ENCODE assay signal across 11 mouse cellular contexts in genomic region chr10:39467317-39467716, GRCm38 (mm10).
DNase-seq lines count a peak whose midpoint lies in the region; ATAC-seq and TF ChIP-seq lines count a peak whose summit lies in the region.
"Had no signal": no experiment of that assay in that cellular context is flagged by ENCODE, and none has a peak within 500 bp of the region (broad histone marks: within the 10 kb centered on the region; RNA-seq: fewer than 3 reads in every experiment).

No protein-coding gene starts in this region.

- no peaks in the 10 kb centered on the region for H3K9me3 ChIP-seq in intestine, embryonic 14.5 days (ENCODE audit: control insufficient read depth, low read length)
- H3K9me3 ChIP-seq in intestine, postnatal 0 days (ENCODE audit: control insufficient read depth), result no peaks in the 10 kb centered on the region
- no peaks in the 10 kb centered on the region for H3K9me3 ChIP-seq in intestine, embryonic 16.5 days (ENCODE audit: control insufficient read depth, low read length)
- H3K9me3 ChIP-seq in lung, embryonic 16.5 days (ENCODE audit: control insufficient read depth, low read length), result no peaks in the 10 kb centered on the region
- no peaks in the 10 kb centered on the region for H3K9me3 ChIP-seq in midbrain, embryonic 14.5 days (ENCODE audit: control insufficient read depth, low read length)
- H3K9me3 ChIP-seq in forebrain, embryonic 13.5 days (replicated peaks), result no peaks in the 10 kb centered on the region
- H3K9me3 ChIP-seq: hindbrain, embryonic 12.5 days; liver, embryonic 13.5 days had no signal

- no peak for DNase-seq in intestine, embryonic 14.5 days (ENCODE audit: low spot score)
- peak; percentile 87 for DNase-seq in gastrocnemius, adult 2 months
- DNase-seq in layer of hippocampus, adult 9-11 months, result no peak
- DNase-seq in midbrain, embryonic 14.5 days, result no peak
- DNase-seq: cerebellum, adult 2 months; liver, embryonic 13.5 days had no signal

- intact Hi-C loops in gastrocnemius, adult 2 months (cut with DNase I), result no loop called here

- peaks cover 14% of the 10 kb centered on the region for H3K4me1 ChIP-seq in intestine, embryonic 14.5 days (replicated peaks; ENCODE audit: control insufficient read depth, insufficient read depth, low read length)
- H3K4me1 ChIP-seq in intestine, postnatal 0 days (replicated peaks; ENCODE audit: control insufficient read depth, insufficient read depth, low read length), result 0 out of 2 replicates have a peak, but pooled peaks cover 6% of the 10 kb centered on the region
- H3K4me1 ChIP-seq in intestine, embryonic 16.5 days (ENCODE audit: control insufficient read depth, insufficient read depth, low read length), result peaks cover 17% of the 10 kb centered on the region
- peaks cover 22% of the 10 kb centered on the region for H3K4me1 ChIP-seq in lung, embryonic 16.5 days (replicated peaks; ENCODE audit: control insufficient read depth, insufficient read depth, low read length)
- peaks cover 22% of the 10 kb centered on the region for H3K4me1 ChIP-seq in midbrain, embryonic 14.5 days (ENCODE audit: control insufficient read depth, insufficient read depth, low read length)
- peaks cover 46% of the 10 kb centered on the region for H3K4me1 ChIP-seq in forebrain, embryonic 13.5 days

- H3K9ac ChIP-seq in intestine, embryonic 14.5 days (ENCODE audit: low read length), result no peak overlapping the region
- H3K9ac ChIP-seq in intestine, postnatal 0 days (ENCODE audit: low read depth, low read length), result no peak overlapping the region
- H3K9ac ChIP-seq in intestine, embryonic 16.5 days (ENCODE audit: low read depth, low read length), result no peak overlapping the region
- no peak overlapping the region for H3K9ac ChIP-seq in lung, embryonic 16.5 days (ENCODE audit: low read length)
- no peak overlapping the region for H3K9ac ChIP-seq in midbrain, embryonic 14.5 days (replicated peaks; ENCODE audit: low read length)
- no peak overlapping the region for H3K9ac ChIP-seq in forebrain, embryonic 13.5 days
- H3K9ac ChIP-seq: hindbrain, embryonic 12.5 days; liver, embryonic 13.5 days had no signal

- H3K27ac ChIP-seq in intestine, embryonic 14.5 days (ENCODE audit: low read depth), result peak overlapping the region; percentile 38; the same call in 1 of the 2 replicates
- no peak overlapping the region for H3K27ac ChIP-seq in intestine, postnatal 0 days (ENCODE audit: low read depth, low read length)
- peak overlapping the region; percentile 48; the same call in 1 of the 2 replicates for H3K27ac ChIP-seq in gastrocnemius, adult 2 months
- H3K27ac ChIP-seq in intestine, embryonic 16.5 days (ENCODE audit: low read length), result peak overlapping the region; percentile 34
- H3K27ac ChIP-seq in lung, embryonic 16.5 days (ENCODE audit: low read length), result no peak overlapping the region; the same call in 1 of the 2 replicates
- H3K27ac ChIP-seq in midbrain, embryonic 14.5 days (replicated peaks; ENCODE audit: low read depth, low read length), result no peak overlapping the region
- H3K27ac ChIP-seq in forebrain, embryonic 13.5 days, result no peak overlapping the region
- H3K27ac ChIP-seq: hindbrain, embryonic 12.5 days; liver, embryonic 13.5 days had no signal

- TF ChIP-seq CTCF in intestine, postnatal 0 days (IDR thresholded peaks at IDR 0.05; ENCODE audit: low read depth), result no peak
- no peak for TF ChIP-seq CTCF in gastrocnemius, adult 2 months (IDR thresholded peaks at IDR 0.05)

- H3K27me3 ChIP-seq in intestine, embryonic 14.5 days (replicated peaks; ENCODE audit: control insufficient read depth, insufficient read depth, low read length), result no peaks in the 10 kb centered on the region
- H3K27me3 ChIP-seq in intestine, postnatal 0 days (replicated peaks; ENCODE audit: control insufficient read depth, insufficient read depth, low read length), result no peaks in the 10 kb centered on the region
- no peaks in the 10 kb centered on the region for H3K27me3 ChIP-seq in intestine, embryonic 16.5 days (replicated peaks; ENCODE audit: control insufficient read depth, insufficient read depth, low read length)
- H3K27me3 ChIP-seq in lung, embryonic 16.5 days (ENCODE audit: control insufficient read depth, insufficient read depth, low read depth, low read length), result no peaks in the 10 kb centered on the region
- no peaks in the 10 kb centered on the region for H3K27me3 ChIP-seq in midbrain, embryonic 14.5 days (ENCODE audit: control insufficient read depth, insufficient read depth, low read length)
- H3K27me3 ChIP-seq in forebrain, embryonic 13.5 days, result no peaks in the 10 kb centered on the region
- H3K27me3 ChIP-seq: hindbrain, embryonic 12.5 days; liver, embryonic 13.5 days had no signal

- H3K36me3 ChIP-seq in intestine, embryonic 14.5 days (ENCODE audit: control insufficient read depth, insufficient read depth, low read length), result no peaks in the 10 kb centered on the region; the same call in 1 of the 2 replicates
- no peaks in the 10 kb centered on the region; the same call in 1 of the 2 replicates for H3K36me3 ChIP-seq in intestine, postnatal 0 days (ENCODE audit: control insufficient read depth, insufficient read depth)
- H3K36me3 ChIP-seq in intestine, embryonic 16.5 days (ENCODE audit: control insufficient read depth, insufficient read depth, low read length), result no peaks in the 10 kb centered on the region
- H3K36me3 ChIP-seq in lung, embryonic 16.5 days (ENCODE audit: control insufficient read depth, insufficient read depth, low read length), result no peaks in the 10 kb centered on the region
- H3K36me3 ChIP-seq in midbrain, embryonic 14.5 days (ENCODE audit: control insufficient read depth, insufficient read depth, low read length), result no peaks in the 10 kb centered on the region
- H3K36me3 ChIP-seq in forebrain, embryonic 13.5 days (ENCODE audit: poor library complexity, severe bottlenecking), result no peaks in the 10 kb centered on the region
- H3K36me3 ChIP-seq: hindbrain, embryonic 12.5 days; liver, embryonic 13.5 days had no signal

- 51% methylated on average over 6 of the region's 6 CpGs for WGBS in intestine, embryonic 14.5 days
- 61% methylated on average over 6 of the region's 6 CpGs for WGBS in intestine, postnatal 0 days
- 60% methylated on average over 6 of the region's 6 CpGs for WGBS in intestine, embryonic 16.5 days
- 41% methylated on average over 6 of the region's 6 CpGs for WGBS in lung, embryonic 16.5 days
- 79% methylated on average over 6 of the region's 6 CpGs for WGBS in midbrain, embryonic 14.5 days
- 76% methylated on average over 6 of the region's 6 CpGs for WGBS in forebrain, embryonic 13.5 days

- H3K4me2 ChIP-seq in intestine, embryonic 14.5 days (ENCODE audit: low read length), result no peak overlapping the region
- H3K4me2 ChIP-seq in intestine, postnatal 0 days (replicated peaks; ENCODE audit: low read depth), result no peak overlapping the region
- H3K4me2 ChIP-seq in intestine, embryonic 16.5 days (ENCODE audit: low read depth, low read length), result no peak overlapping the region
- no peak overlapping the region for H3K4me2 ChIP-seq in lung, embryonic 16.5 days (ENCODE audit: low read depth, low read length)
- no peak overlapping the region for H3K4me2 ChIP-seq in midbrain, embryonic 14.5 days (ENCODE audit: low read length)
- no peak overlapping the region for H3K4me2 ChIP-seq in forebrain, embryonic 13.5 days
- H3K4me2 ChIP-seq: hindbrain, embryonic 12.5 days; liver, embryonic 13.5 days had no signal

- ATAC-seq in intestine, embryonic 14.5 days (replicated peaks; ENCODE audit: low FRiP score, low TSS enrichment, low read depth), result no peak
- no peak for ATAC-seq in intestine, postnatal 0 days
- peak; percentile 48 for ATAC-seq in intestine, embryonic 16.5 days
- peak; percentile 86 for ATAC-seq in lung, embryonic 16.5 days (ENCODE audit: low read depth)
- ATAC-seq in midbrain, embryonic 14.5 days (ENCODE audit: low FRiP score, low TSS enrichment), result no peak
- no peak for ATAC-seq in forebrain, embryonic 13.5 days

- H3K4me3 ChIP-seq in intestine, embryonic 14.5 days (ENCODE audit: low read depth, low read length), result no peak overlapping the region
- no peak overlapping the region for H3K4me3 ChIP-seq in intestine, postnatal 0 days (ENCODE audit: low read depth, low read length)
- no peak overlapping the region for H3K4me3 ChIP-seq in gastrocnemius, adult 2 months
- H3K4me3 ChIP-seq in intestine, embryonic 16.5 days (ENCODE audit: low read length), result no peak overlapping the region
- H3K4me3 ChIP-seq in lung, embryonic 16.5 days (ENCODE audit: low read length), result no peak overlapping the region
- H3K4me3 ChIP-seq in midbrain, embryonic 14.5 days (replicated peaks; ENCODE audit: low read depth, low read length), result no peak overlapping the region
- H3K4me3 ChIP-seq in forebrain, embryonic 13.5 days, result no peak overlapping the region
- H3K4me3 ChIP-seq: hindbrain, embryonic 12.5 days; liver, embryonic 13.5 days had no signal

Comparison
In these comparisons a context has a peak if more than half of its experiments do, and no peak if none do; other contexts are left out.
1. ATAC-seq: peak in intestine, embryonic 16.5 days (single experiment) and lung, embryonic 16.5 days (single experiment); none in intestine, embryonic 14.5 days (single experiment), intestine, postnatal 0 days (single experiment), midbrain, embryonic 14.5 days (single experiment) and forebrain, embryonic 13.5 days (single experiment).
2. H3K27ac ChIP-seq: peak in intestine, embryonic 14.5 days (single experiment), gastrocnemius, adult 2 months (single experiment) and intestine, embryonic 16.5 days (single experiment); none in intestine, postnatal 0 days (single experiment), lung, embryonic 16.5 days (single experiment), midbrain, embryonic 14.5 days (single experiment) and forebrain, embryonic 13.5 days (single experiment).